Mouse (Mus musculus) thymus, adult 2 months (tissue): ENCODE data around the gene Tmem8b. TPM values are rescaled to one million over a fixed set of nuclear protein-coding genes. Genes with fewer than 3 reads are reported as not detected.

Experiments used
- DNase-seq: peaks from one replicate; pipeline ENCODE4 v3.0.0; 2021
- H3K27ac ChIP-seq: fragments of 200-500 bp; 2 replicates; pipeline ENCODE4 v1.5.1; 2012; ENCODE audit warnings: low read length, control low read depth; ENCODE audit not compliant: control insufficient read depth, insufficient read depth
- H3K27me3 ChIP-seq: fragments of 200-500 bp; 2 replicates; pipeline ENCODE4 v1.6.1; 2012; ENCODE audit warnings: mild to moderate bottlenecking, low read length, moderate library complexity, mixed read lengths; ENCODE audit not compliant: control insufficient read depth, insufficient read depth
- H3K36me3 ChIP-seq: fragments of 200-500 bp; 2 replicates; pipeline ENCODE4 v1.6.1; 2012; ENCODE audit warnings: mild to moderate bottlenecking, low read length, moderate library complexity; ENCODE audit not compliant: control insufficient read depth, insufficient read depth
- H3K4me1 ChIP-seq: fragments of 200-500 bp; replicated peaks from 2 replicates; pipeline ENCODE4 v1.6.1; 2012; ENCODE audit warnings: low read length; ENCODE audit not compliant: control insufficient read depth, insufficient read depth
- H3K4me3 ChIP-seq: fragments of 200-500 bp; 2 replicates; pipeline ENCODE4 v1.5.1; 2012; ENCODE audit warnings: mild to moderate bottlenecking, low read length, control low read depth, moderate library complexity; ENCODE audit not compliant: control insufficient read depth, insufficient read depth
- CTCF ChIP-seq: fragments of 200-500 bp; IDR thresholded peaks from 2 replicates; pipeline ENCODE4 v1.5.1; 2012; ENCODE audit warnings: mild to moderate bottlenecking, control low read depth, low read length, moderate library complexity, borderline replicate concordance; ENCODE audit not compliant: control insufficient read depth, poor library complexity, insufficient read depth; ENCODE audit errors: extremely low read depth
- POLR2A ChIP-seq: fragments of 200-500 bp; IDR thresholded peaks from 2 replicates; pipeline ENCODE4 v1.6.1; 2012; ENCODE audit warnings: mild to moderate bottlenecking, low read length, control low read depth, moderate library complexity; ENCODE audit not compliant: control insufficient read depth, poor library complexity, insufficient read depth; ENCODE audit errors: extremely low read depth
- WGBS: fragments of 180-500 bp; shearing (Covaris S2); methylation state at CpG from one replicate; pipeline ENCODE4 v1.1.7; 2018; 5-methylcytosine and 5-hydroxymethylcytosine counted together
- polyA plus RNA-seq: library from polyadenylated mRNA; depleted of rRNA; stranded (reverse); fragments of >200 nt; gene quantifications from 2 replicates; pipeline ENCODE4 v1.2.3, GENCODE M21; 2012

Gene Tmem8b
- polyA plus RNA-seq, 1 experiment: 10.0 TPM

- TF ChIP-seq CTCF (no peak), POLR2A (no peak)
- Histone ChIP-seq H3K27ac (no peak overlapping the region), H3K4me3 (no peak overlapping the region), H3K4me1 (no peaks in the 10 kb centered on the region), H3K36me3 (no peaks in the 10 kb centered on the region), H3K27me3 (no peaks in the 10 kb centered on the region)
- DNase-seq: no peak
- WGBS: 68% methylated on average over 9 of the region's 9 CpGs
Observed at GRCm38 (mm10) chr4:43695249-43695671, 26.5 kb downstream of the Tmem8b start.

DNA sequence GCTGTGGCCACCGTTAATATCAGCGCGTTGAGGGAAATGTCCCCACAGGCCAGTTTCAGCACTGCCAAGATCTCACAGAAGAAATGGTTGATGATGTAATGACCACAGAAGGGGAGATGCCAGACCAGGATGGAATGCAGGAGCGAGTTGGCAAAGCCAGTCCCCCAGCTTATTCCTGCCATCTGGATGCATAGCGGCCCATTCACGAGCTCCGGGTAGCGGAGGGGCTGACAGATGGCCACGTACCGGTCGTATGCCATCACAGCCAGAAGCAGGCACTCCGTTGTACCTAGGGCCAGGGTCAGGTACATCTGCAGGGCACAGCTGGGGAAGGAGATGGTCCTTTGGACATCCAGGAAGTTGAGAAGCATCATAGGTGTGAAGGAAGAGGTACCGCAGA lies 27.8 kb downstream of the Tmem8b start:
- no peak for DNase-seq
- 98% methylated on average over 13 of the region's 13 CpGs for WGBS
- no peak for TF ChIP-seq POLR2A
- no peak for TF ChIP-seq CTCF
- Histone ChIP-seq H3K4me3 (no peak overlapping the region), H3K27ac (no peak overlapping the region), H3K36me3 (no peaks in the 10 kb centered on the region), H3K4me1 (no peaks in the 10 kb centered on the region), H3K27me3 (no peaks in the 10 kb centered on the region)

- Histone ChIP-seq H3K27ac (no peak within 1 kb of the TSS), H3K27me3 (no peaks in the 10 kb centered on the region), H3K4me3 (no peak within 1 kb of the TSS), H3K36me3 (no peaks in the 10 kb centered on the region), H3K4me1 (no peaks in the 10 kb centered on the region)
- no peak for TF ChIP-seq POLR2A
- TF ChIP-seq CTCF: no peak
- WGBS: 97% methylated on average over 6 of the region's 6 CpGs
- DNase-seq: no peak
Observed at GRCm38 (mm10) chr4:43700707-43701106, 31.9 kb downstream of the Tmem8b start, which contains the start of gene Olfr70. Gene Olfr70 (minus strand): TSS chr4:43700807.

GRCm38 (mm10) chr4:43703439-43703838 lies 34.7 kb downstream of the Tmem8b start:
- H3K27ac ChIP-seq: no peak overlapping the region
- no peak for DNase-seq
- H3K4me1 ChIP-seq: no peaks in the 10 kb centered on the region
- TF ChIP-seq CTCF (no peak), POLR2A (no peak)
- no peaks in the 10 kb centered on the region for H3K36me3 ChIP-seq
- WGBS: 87% methylated on average over 6 of the region's 6 CpGs
- no peak overlapping the region for H3K4me3 ChIP-seq
- H3K27me3 ChIP-seq: no peaks in the 10 kb centered on the region

DNA sequence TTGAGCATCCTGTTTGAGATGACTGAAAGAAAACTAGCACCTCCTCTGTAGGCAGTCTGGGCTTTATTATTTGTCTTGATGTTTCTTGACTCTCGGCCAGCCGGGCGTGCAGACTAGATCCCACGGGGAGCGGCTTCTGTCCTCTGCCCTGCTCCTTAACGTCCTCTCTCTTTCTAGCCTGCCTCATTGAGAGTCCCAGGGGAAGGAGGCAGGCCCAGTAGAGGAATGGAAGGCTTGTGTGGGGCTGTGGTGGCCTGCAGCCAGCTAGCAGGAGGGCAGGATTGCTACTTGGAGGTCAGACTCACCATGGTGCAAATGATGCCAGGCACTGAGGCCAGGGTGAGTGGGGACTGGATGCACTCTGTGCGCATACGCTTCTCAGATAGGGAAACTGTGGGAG lies 35.1 kb downstream of the Tmem8b start:
- Histone ChIP-seq H3K4me3 (no peak overlapping the region), H3K36me3 (no peaks in the 10 kb centered on the region), H3K27me3 (no peaks in the 10 kb centered on the region), H3K27ac (no peak overlapping the region), H3K4me1 (no peaks in the 10 kb centered on the region)
- no peak for TF ChIP-seq POLR2A
- TF ChIP-seq CTCF: no peak
- DNase-seq: no peak
- 91% methylated on average over 8 of the region's 8 CpGs for WGBS

DNA sequence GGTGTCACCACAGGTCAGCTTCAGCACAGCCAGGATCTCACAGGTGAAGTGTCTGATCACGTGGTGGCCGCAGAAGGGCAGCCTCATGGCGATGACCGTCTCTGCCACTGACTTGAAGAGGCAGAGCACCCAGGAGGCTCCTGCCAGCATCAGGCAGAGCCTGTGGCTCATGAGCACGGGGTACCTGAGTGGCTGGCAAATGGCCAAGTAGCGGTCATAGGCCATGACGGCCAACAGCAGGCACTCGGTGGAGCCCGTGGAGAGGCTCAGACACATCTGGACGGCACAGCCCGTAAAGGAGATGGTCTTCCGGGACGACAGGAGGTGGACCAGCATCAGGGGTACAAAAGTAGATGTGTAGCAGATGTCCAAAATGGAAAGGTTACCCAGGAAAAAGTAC lies 37.2 kb downstream of the Tmem8b start:
- H3K4me3 ChIP-seq: no peak overlapping the region

DNA sequence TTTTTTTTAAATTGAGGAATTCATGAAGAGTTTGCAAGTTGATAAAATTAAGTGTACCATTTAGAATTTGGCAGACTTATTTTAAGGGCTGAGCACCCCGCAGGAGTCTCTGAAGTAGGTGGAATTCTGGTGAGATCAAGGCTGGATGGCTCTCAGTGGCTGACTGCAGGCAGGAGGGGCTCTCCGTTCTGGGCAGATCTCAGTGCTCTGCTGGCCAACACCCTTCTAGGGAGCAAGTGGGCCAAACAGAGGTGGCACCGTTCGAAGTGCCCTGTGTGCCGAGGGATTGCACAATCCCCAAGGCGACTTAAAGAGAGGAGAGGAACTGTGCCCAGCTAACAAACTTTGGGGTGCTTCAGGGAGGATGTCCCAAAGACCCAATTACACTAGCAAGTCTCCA lies 41.1 kb downstream of the Tmem8b start, which contains the start of gene Olfr71:
Olfr71 (minus strand) TSS at position 387 of the 400 bp plus-strand sequence.
- Histone ChIP-seq H3K36me3 (no peaks in the 10 kb centered on the region), H3K4me3 (no peak within 1 kb of the TSS), H3K27me3 (no peaks in the 10 kb centered on the region), H3K4me1 (no peaks in the 10 kb centered on the region), H3K27ac (no peak within 1 kb of the TSS)
- 80% methylated on average over 6 of the region's 6 CpGs for WGBS
- TF ChIP-seq CTCF: no peak
- TF ChIP-seq POLR2A: no peak
- no peak for DNase-seq

More for the DNA sequence above, 37.2 kb downstream of the Tmem8b start:
- DNase-seq: no peak
- H3K4me1 ChIP-seq: no peaks in the 10 kb centered on the region
- H3K27ac ChIP-seq: no peak overlapping the region
- H3K36me3 ChIP-seq: no peaks in the 10 kb centered on the region
- 91% methylated on average over 13 of the region's 13 CpGs for WGBS
- TF ChIP-seq CTCF: no peak
- no peak for TF ChIP-seq POLR2A
- H3K27me3 ChIP-seq: no peaks in the 10 kb centered on the region
